Comparison of ENCODE assay signal across 7 mouse cellular contexts in genomic region chr1:132476928-132477691, GRCm38 (mm10). TPM values are rescaled to one million over a fixed set of nuclear protein-coding genes. Genes with fewer than 3 reads are reported as not detected.
DNase-seq lines count a peak whose midpoint lies in the region; ATAC-seq and TF ChIP-seq lines count a peak whose summit lies in the region.

Gene Rbbp5 (plus strand): TSS chr1:132477365.

- peak within 1 kb of the TSS; percentile 70 for H3K27ac ChIP-seq in embryonic facial prominence, embryonic 12.5 days
- peak within 1 kb of the TSS; percentile 79 for H3K27ac ChIP-seq in kidney, adult 2 months (ENCODE audit: insufficient read depth, low read depth, low read length)
- peak within 1 kb of the TSS; percentile 62; the same call in 1 of the 2 replicates for H3K27ac ChIP-seq in limb, embryonic 12.5 days
- H3K27ac ChIP-seq in midbrain, embryonic 15.5 days: peak within 1 kb of the TSS; percentile 70
- H3K27ac ChIP-seq in spleen, adult 2 months (ENCODE audit: insufficient read depth, low read length): peak within 1 kb of the TSS; percentile 67

- H3K36me3 ChIP-seq in embryonic facial prominence, embryonic 12.5 days: no peaks in the 10 kb centered on the region
- no peaks in the 10 kb centered on the region for H3K36me3 ChIP-seq in kidney, adult 2 months (ENCODE audit: control insufficient read depth, insufficient read depth, low read length)
- H3K36me3 ChIP-seq in limb, embryonic 12.5 days: no peaks in the 10 kb centered on the region
- no peaks in the 10 kb centered on the region for H3K36me3 ChIP-seq in midbrain, embryonic 15.5 days (replicated peaks)
- H3K36me3 ChIP-seq in spleen, adult 2 months (ENCODE audit: control insufficient read depth, insufficient read depth, low read length): no peaks in the 10 kb centered on the region

- peak; percentile 85 for DNase-seq in adrenal gland, postnatal 25 days
- DNase-seq in heart, adult 18-20 months: peak; percentile 88 to 97
- DNase-seq in kidney, adult 2 months: peak; percentile 93
- DNase-seq in spleen, adult 2 months (ENCODE audit: low read depth in 1 of 2, low spot score in 2 of 2): peak; percentile 71 to 85

- H3K9ac ChIP-seq in embryonic facial prominence, embryonic 12.5 days: peak within 1 kb of the TSS; percentile 72
- peak within 1 kb of the TSS; percentile 82 for H3K9ac ChIP-seq in limb, embryonic 12.5 days (replicated peaks)
- H3K9ac ChIP-seq in midbrain, embryonic 15.5 days: peak within 1 kb of the TSS; percentile 77

- no peak for TF ChIP-seq POLR2A in kidney, adult 2 months (IDR thresholded peaks at IDR 0.05; ENCODE audit: low read depth, low read length)
- TF ChIP-seq POLR2A in spleen, adult 2 months (IDR thresholded peaks at IDR 0.05; ENCODE audit: low read depth, low read length): peak; percentile 41; the same call in 1 of the 2 replicates

- ATAC-seq in embryonic facial prominence, embryonic 12.5 days (ENCODE audit: insufficient number of reproducible peaks, insufficient read depth, low FRiP score, low TSS enrichment): peak; percentile 70
- peak; percentile 87 for ATAC-seq in limb, embryonic 12.5 days (ENCODE audit: insufficient number of reproducible peaks, insufficient read depth, low FRiP score, low TSS enrichment, low read depth)
- ATAC-seq in midbrain, embryonic 15.5 days (replicated peaks): peak; percentile 93

- peak within 1 kb of the TSS; percentile 66 for H3K4me2 ChIP-seq in embryonic facial prominence, embryonic 12.5 days (replicated peaks)
- peak within 1 kb of the TSS; percentile 77 for H3K4me2 ChIP-seq in limb, embryonic 12.5 days
- peak within 1 kb of the TSS; percentile 64 for H3K4me2 ChIP-seq in midbrain, embryonic 15.5 days

- peak within 1 kb of the TSS; percentile 73 for H3K4me3 ChIP-seq in embryonic facial prominence, embryonic 12.5 days
- H3K4me3 ChIP-seq in kidney, adult 2 months (ENCODE audit: insufficient read depth, low read depth, low read length): peak within 1 kb of the TSS; percentile 94
- peak within 1 kb of the TSS; percentile 75 for H3K4me3 ChIP-seq in limb, embryonic 12.5 days (replicated peaks)
- H3K4me3 ChIP-seq in midbrain, embryonic 15.5 days: peak within 1 kb of the TSS; percentile 73
- peak within 1 kb of the TSS; percentile 89 for H3K4me3 ChIP-seq in spleen, adult 2 months (ENCODE audit: extremely low read depth, insufficient read depth, insufficient read length)

- no peaks in the 10 kb centered on the region for H3K27me3 ChIP-seq in embryonic facial prominence, embryonic 12.5 days
- H3K27me3 ChIP-seq in kidney, adult 2 months (replicated peaks; ENCODE audit: control insufficient read depth, insufficient read depth, low read length): no peaks in the 10 kb centered on the region
- no peaks in the 10 kb centered on the region for H3K27me3 ChIP-seq in limb, embryonic 12.5 days
- no peaks in the 10 kb centered on the region for H3K27me3 ChIP-seq in midbrain, embryonic 15.5 days (replicated peaks)
- no peaks in the 10 kb centered on the region for H3K27me3 ChIP-seq in spleen, adult 2 months (ENCODE audit: control insufficient read depth, insufficient read depth, low read length)

- WGBS in embryonic facial prominence, embryonic 12.5 days: under 1% methylated on average over 43 of the region's 43 CpGs
- under 1% methylated on average over 43 of the region's 43 CpGs for WGBS in kidney, adult 2 months
- under 1% methylated on average over 43 of the region's 43 CpGs for WGBS in limb, embryonic 12.5 days
- WGBS in midbrain, embryonic 15.5 days: under 1% methylated on average over 43 of the region's 43 CpGs
- WGBS in spleen, adult 2 months: under 1% methylated on average over 43 of the region's 43 CpGs

- peaks cover 9% of the 10 kb centered on the region for H3K4me1 ChIP-seq in embryonic facial prominence, embryonic 12.5 days
- H3K4me1 ChIP-seq in kidney, adult 2 months (ENCODE audit: control insufficient read depth, insufficient read depth, low read length): peaks cover 9% of the 10 kb centered on the region; the same call in 1 of the 2 replicates
- H3K4me1 ChIP-seq in limb, embryonic 12.5 days (replicated peaks): peaks cover 29% of the 10 kb centered on the region
- H3K4me1 ChIP-seq in midbrain, embryonic 15.5 days: peaks cover 35% of the 10 kb centered on the region
- peaks cover 5% of the 10 kb centered on the region; the same call in 1 of the 2 replicates for H3K4me1 ChIP-seq in spleen, adult 2 months (ENCODE audit: control insufficient read depth, insufficient read depth, insufficient read length)

- no peaks in the 10 kb centered on the region for H3K9me3 ChIP-seq in embryonic facial prominence, embryonic 12.5 days
- no peaks in the 10 kb centered on the region for H3K9me3 ChIP-seq in limb, embryonic 12.5 days
- no peaks in the 10 kb centered on the region for H3K9me3 ChIP-seq in midbrain, embryonic 15.5 days

- TF ChIP-seq CTCF in kidney, adult 2 months (conservative IDR thresholded peaks at IDR 0.05; ENCODE audit: insufficient read depth, insufficient read length, low read depth, low read length): 0 out of 2 replicates have a peak, but pooled peaks have one; percentile 9
- no peak for TF ChIP-seq CTCF in spleen, adult 2 months (IDR thresholded peaks at IDR 0.05; ENCODE audit: extremely low read depth, insufficient read depth, insufficient read length, insufficient replicate concordance)

RNA-seq across cellular contexts. Expression of gene Rbbp5, which starts in this region (rescaled TPM):
- total RNA-seq in adrenal gland, postnatal 25 days (2021): 36.5 and 42.1 TPM in 2 replicates
- polyA plus RNA-seq in embryonic facial prominence, embryonic 12.5 days (2016; fragmentation: Nextera tagmentation; extraction: Ambion mirVana): 56.6 and 62.2 TPM in 2 replicates
- total RNA-seq in heart, adult 18-20 months (2021): 10 to 100 TPM; 25.1 to 27.6 TPM
- 16.0 and 21.3 TPM in 2 replicates for polyA plus RNA-seq in kidney, adult 2 months (2012; rRNA removed)
- 63.4 and 66.2 TPM in 2 replicates for polyA plus RNA-seq in limb, embryonic 12.5 days (2016; fragmentation: Nextera tagmentation; extraction: Ambion mirVana)
- 46.5 and 50.3 TPM in 2 replicates for polyA plus RNA-seq in midbrain, embryonic 15.5 days (2015; fragmentation: Nextera tagmentation; extraction: Ambion mirVana)
- polyA plus RNA-seq in spleen, adult 2 months (2012; rRNA removed): 10.7 and 12.1 TPM in 2 replicates

Comparison
In these comparisons a context has a peak if more than half of its experiments do, and no peak if none do; other contexts are left out.
1. Peak in every context shown above with its lines: DNase-seq, ATAC-seq, H3K4me3 ChIP-seq and H3K27ac ChIP-seq.